Mouse (Mus musculus): ENCODE results near the gene Zeb2.

Gene Zeb2

DNA sequence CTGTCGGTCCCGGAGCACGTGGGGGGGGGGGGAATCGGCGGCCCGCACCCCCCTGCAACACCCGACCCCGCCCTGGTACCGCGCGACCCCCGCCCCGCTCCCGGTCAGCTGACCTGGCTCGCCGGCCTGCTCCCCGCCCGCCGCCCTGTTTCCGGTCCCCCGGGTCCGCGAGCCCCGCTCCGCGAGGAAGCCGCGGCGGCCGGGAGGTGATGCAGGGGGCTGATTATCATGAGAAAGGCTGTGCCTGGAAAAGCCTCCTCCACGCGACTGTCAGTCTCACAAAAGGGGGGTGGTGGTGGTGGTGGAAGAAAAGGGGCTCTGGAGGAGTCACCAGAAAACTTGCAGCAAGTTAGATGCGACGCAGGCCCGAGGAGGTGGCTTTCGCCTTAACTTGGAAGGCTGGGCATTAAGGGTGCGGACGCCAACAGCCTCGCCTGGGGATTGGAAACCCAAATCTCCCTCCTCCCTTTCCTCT is at the start of gene Zeb2:
Zeb2 (minus strand) TSS at position 309 of the 475 bp plus-strand sequence.
- DNase-seq (ENCODE audit: low spot score): no peak

DNA sequence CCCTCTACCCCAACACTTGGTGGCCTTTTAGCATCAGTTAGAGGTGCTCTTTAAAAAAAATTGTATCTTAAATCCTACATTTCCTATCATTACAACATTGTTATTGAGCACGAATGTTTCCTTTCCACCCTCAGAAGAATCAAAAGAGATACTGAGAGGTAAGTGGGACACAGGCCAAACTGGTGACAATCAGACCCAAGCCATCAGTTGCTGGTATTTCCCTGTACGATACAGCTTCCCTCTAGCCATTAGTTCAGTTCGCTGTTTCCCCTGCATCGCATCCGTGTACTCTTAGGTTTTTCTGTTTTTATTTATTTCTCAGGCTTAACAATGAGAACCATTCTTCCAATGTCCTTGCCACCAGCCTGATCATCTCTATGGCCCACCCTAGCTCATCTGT is 41.6 kb upstream of the Zeb2 start:
- no peak for DNase-seq (ENCODE audit: low spot score)

DNA sequence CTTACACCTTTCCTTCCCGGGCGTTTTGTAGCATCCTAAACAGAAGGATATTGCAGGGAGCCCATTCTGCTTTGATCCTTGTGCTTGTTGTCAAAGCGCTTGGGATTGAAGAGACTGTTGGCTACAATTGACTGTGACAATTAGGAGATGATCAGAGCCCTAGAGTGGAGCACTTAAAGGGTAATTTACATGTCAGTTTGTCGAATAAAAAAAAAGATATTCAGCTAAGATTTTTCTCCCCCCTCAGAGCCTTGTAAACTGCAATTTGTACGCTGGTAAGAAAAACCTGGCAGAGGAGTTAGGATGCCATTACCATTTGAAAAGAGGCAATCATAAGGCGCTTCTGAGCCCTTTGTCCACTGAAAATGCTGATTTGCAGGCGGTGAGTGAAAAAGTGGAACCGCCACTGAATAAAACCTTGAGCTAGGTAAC is 41.2 kb upstream of the Zeb2 start:
- no peak for DNase-seq (ENCODE audit: low spot score)

DNA sequence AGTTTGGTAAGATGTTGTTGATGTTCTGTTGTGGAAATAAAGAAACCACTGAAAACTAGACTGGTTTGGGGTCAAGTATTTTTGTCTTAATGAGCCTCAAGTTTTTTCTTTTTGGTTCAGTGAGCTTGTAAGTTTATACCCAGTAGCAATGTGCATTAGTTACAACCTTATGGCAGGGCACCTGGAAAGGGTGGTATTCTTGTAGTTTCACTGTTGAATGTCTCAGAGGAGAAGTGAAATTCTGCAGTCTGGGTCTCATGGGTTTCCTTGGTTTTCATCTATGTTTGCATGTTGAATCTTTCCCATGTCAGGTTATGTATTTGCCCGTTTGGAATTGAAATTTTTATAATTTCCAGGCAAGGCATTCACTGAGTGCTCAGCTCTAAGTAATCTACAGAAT is 36.1 kb upstream of the Zeb2 start:
- no peak for DNase-seq (ENCODE audit: low spot score)

DNA sequence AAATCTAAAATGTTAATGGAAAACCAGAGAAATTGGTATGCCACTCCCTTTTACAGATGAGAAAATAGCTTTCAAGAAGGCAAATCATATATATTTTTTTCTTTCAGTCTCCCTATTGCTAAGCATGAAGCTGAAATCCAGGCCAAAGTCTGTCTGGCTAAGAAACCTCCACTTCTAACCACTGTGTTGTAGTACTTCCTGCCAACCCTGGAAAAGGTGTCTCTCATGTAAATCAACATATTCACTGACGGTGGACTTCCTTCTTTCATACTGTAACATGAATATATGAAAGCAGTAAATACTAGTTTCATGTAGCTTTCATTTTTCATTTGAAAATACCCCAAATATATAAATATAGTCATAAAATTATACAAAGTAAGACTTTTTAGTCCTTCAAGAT is 26.0 kb upstream of the Zeb2 start:
- DNase-seq (ENCODE audit: low spot score): no peak

DNA sequence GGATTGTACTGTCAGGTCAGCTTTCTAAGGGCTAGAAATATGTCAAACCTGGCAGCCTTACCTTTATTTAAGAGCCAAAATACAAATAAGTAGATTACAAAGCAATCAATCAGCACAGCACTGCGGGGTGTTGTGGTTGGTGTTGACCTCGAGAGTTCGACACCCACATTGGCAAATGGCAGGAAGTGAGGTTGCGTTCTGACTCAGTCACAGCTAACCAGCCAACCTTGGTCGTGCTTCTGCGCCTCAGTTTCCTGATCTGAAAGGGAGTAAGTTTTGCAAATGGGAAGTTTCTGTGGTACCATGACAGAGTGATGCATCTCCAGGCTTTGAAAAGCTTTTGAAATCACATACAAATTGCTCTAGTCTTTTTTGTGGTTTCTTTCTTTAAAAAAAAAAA is 21.7 kb upstream of the Zeb2 start:
- no peak for DNase-seq (ENCODE audit: low spot score)

DNA sequence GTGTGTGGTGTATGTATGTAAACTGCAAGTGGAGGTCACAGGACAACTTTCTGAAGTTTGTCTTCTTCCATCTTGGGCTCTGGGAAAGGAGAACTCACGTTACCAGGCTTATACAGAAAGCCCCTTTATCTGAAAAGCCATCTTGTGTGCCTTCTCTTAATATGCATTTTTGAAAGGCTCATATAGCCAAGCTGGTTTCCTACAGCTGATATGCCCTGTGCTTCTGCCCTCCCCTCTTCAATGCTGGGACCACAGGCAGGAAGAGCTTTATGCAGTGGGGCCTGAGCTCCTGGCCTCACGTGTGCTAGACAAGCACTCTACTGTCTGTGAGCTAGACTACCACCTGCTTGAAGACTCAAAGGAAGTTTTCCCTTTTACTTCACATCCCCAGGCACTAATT is 19.6 kb upstream of the Zeb2 start:
- no peak for DNase-seq (ENCODE audit: low spot score)

DNA sequence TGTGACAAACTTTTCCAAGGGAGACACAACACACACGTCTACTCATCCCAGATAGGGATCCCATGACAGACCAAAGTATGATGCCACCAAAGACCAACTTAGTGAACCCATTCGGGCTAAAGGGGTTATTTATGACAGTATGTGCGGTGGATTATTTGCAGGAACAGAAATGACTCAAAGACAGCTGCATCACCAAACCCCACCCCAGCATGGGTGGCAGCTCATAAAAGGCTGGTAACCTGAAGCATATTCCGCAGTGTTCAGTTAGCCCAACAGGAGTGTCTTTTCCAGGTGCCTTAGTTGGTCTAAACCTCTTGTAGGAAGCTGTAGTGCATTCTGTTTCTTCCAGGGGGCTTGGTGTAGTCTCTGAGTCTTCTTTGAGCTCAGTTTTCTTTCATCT is 16.0 kb upstream of the Zeb2 start:
- DNase-seq (ENCODE audit: low spot score): no peak

DNA sequence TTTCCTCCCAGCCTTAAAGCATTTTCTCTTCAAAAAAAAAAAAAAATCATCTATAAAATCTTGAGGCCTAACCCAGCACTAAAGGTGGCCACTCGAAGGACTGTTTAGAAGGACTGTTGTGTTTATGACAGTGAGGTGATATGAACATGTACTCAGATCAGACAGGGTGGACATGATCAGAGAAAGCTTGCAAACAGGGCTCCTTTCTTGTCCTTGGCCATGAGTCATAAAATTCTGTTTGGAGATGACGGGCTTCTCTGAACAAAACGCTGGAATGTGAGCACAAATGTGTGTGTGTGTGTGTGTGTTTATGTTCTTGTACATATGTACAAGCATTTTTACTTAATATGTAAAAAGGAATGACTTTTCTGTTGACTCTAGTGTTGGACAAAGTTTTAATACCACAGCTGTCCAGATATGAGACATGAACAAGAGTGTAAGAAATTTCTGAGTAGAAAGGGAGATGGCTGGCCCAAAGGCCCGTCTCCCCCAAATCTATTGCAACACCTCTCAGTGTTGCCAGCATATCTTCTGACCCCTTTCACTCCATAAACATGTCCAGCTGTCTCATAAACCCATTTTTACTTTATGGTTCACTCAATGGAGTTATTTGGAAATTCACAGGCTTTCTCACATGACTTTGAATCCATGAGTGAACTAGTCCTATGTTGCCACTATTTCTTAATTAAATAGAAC is 13.4 kb upstream of the Zeb2 start:
- DNase-seq (ENCODE audit: low spot score): no peak

DNA sequence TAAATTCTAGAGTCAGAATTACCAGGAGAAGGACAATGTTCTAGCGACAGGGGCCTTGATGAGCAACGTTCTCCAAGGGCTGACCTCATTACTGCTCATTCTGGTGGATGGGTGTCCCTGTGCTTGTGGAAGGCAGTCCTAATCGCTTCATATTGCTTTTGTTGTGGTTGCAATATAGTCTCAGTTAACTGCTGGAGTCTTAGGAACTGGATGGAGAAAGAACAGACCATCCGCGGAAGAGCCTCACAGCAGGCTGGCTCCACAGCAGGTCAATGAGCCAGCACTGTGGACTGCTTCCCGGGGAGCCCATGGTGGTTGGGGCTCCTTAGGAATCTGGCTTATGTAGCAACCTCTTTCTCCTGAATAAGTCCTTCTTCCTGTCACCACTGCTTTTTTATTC is 12.4 kb upstream of the Zeb2 start:
- DNase-seq (ENCODE audit: low spot score): no peak

DNA sequence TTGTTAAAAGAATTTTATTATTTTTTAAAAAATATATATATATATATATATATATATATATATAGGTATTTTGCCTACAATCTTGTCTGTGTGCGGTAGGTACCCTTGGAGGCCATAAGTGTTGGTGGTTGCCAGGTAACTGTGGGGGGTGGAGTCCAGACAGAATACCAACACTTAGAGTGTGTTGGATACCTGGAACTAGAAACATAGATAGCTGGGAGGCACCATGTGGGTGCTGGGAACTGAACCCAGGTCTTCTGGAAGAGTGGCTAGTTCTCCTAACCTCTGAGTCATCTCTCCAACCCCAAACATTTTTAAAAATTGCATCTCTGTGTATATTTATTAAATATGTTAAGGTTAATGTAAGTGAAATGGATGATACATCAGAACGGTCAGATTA is 11.5 kb upstream of the Zeb2 start:
- no peak for DNase-seq (ENCODE audit: low spot score)

DNA sequence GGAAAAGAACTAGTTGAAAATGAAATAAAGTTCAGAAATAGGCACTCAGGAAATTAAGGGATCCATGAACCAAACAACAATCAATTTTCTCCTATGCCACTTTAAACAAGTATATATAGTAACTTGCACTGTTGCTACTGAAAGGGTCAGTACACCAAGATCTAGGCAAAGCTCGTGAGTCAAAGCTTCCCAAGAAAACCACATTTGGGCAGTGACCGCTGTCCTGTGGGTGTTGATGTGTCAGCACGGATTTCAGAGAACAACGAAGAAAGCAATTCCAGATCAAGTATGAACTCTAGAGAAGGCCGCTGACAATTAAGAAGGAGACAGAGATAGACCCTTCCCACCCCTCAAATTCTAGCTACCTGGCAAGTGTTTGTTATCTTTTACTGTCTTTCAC is 9.2 kb upstream of the Zeb2 start:
- no peak for DNase-seq (ENCODE audit: low spot score)

DNA sequence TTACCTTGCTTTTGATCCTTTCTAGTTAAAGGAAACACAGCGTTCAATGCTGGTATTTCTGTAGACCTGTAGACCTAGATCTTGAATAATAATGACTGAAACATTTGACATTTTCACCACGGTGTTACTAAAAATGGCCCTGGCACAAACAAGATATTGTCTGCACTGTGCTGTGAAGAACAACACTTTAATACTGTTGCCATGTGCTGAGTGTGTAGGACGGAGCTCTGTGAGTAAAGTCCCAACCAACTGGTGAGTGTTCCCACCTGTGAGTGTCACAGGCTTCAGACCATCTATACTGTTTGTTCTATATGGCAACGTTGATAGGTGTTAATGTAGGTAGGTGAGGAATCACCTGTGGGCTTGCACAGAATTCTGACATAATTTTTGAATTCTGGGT is 8.0 kb upstream of the Zeb2 start:
- no peak for DNase-seq (ENCODE audit: low spot score)

DNA sequence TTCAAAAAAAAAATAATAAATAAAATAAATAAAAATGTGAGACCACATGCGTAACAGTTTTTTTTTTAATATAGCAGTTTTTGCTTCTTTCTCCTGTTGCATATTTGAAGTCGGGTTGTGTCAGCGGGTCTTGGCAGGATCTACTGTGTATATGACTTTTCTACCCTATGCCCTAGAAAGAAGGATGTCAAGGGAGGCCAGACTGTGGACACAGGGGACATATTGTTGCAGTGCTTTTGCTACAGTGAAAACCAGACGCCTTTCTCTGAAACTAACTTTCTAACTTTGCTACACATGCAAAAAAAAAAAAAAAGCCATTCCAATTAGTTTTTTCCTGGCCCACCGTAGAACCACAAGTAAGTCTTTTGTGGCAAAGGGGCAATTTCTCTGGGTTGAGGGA is 6.3 kb upstream of the Zeb2 start:
- DNase-seq (ENCODE audit: low spot score): no peak

DNA sequence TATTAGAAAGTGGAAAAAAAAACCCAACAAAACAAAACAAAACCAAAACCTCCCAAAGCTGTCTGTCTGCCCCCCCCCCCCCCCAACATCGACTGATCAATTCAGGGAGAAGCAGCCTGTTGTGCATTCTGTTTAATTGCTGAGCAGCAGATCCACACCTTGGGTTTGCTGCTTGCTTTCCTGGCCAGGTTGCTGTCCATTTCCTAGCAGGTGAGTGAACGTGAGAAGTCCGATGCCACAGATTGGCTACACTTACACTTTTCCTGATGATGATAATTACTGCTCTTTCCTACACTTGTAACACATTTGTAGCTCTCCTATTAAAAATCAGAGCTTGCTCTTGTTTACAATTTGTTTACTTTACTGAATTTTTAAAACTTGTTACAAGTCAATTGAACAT is 926 bp upstream of the Zeb2 start:
- no peak for DNase-seq (ENCODE audit: low spot score)

DNA sequence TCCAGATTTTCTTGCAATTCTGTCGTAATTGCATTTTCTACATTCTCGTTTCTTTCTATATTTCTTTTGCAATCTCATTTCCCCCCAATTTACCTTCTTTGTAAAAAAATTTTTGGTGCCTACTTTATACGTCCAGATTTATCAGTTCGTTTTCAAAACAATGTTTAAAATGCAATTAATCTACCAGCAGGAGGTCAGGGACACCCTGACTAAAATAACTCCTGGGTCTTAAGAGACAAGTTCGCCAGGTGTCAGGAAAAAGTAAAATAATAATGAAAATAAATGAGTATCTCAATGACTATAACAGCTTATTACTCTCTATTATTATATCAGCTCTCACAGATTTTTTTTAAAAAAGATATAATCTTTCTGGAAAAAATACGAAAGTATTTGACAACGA is 397 bp upstream of the Zeb2 start:
- DNase-seq (ENCODE audit: low spot score): no peak

DNA sequence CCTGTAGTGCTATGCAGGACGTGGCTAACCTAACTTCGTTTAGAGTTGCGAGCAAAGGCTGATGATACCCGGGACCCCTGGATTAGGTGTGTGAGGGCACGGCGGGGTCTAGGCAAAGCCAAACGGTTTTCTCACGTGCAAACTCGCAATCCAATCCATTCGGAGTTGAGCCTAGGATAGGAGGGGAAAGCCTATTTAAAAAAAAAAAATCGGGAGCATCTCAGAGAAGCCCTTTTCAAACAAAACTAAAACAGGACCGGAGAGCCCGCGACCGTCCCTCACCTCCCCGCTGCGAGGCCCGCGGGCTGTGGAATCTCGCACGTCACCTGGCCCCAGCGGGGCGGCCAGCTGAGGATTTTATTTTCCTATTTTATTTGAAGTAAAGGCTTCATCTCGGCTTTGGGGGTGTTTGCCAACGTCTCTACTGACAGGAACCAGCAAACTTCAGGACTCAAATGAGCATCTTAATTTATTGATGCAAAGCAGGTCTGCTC is 617 bp downstream of the Zeb2 start:
- no peak for DNase-seq (ENCODE audit: low spot score)

DNA sequence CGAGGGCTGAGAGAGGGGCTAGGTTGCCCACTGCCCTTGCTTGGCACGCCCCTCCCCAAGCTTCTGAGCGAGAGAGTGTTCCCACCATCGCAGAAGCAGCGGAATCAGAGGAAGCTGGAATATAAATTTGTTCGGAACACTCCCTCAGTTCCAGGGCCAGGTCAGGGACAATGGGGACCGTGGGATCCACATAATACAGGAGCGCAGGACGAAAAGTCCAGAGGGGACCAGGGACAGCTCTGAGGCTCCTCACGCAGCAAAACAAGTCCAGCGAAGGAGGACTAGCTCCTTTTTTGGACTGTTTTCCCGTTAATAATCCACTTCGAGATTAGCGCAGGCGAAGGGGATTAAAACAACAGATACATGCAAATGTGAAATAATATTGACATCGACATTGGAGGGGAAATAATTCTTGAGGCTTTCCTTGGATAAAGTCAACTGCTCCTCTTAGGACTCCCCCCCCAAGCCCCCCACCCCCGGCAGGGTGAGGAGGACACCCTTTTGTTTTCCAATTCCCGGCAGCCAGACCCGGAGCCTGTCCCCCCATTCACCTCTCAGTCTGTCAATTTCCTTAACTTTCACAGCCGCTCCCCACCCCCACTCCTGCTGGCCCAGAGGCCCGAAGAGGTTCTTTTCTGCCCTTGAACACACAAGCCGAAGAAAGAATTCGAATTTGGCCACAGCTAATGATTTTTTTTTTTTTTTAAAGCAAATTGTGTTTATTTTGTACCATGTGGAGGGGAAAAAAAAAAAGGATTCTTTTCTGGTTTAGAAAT is 1.3 kb downstream of the Zeb2 start:
- no peak for DNase-seq (ENCODE audit: low spot score)

DNA sequence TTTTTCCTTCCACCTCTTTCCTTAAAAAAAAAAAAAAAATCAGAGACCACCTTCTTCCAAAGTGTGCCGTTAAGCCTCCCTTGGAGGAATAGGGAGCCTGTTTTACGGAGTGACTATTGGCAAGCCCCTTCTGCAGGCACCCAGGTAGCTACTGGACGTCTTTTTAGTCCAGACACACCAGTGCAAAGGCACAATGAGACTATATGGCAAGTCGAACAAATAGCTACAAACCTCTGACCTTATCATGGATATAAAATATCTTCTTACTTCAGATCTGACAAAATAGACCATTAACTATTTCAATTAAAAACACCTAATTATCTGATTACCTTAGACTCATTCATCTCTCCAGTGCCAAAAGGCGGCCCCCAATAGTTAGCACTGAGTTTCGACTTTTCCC is 2.0 kb downstream of the Zeb2 start:
- DNase-seq (ENCODE audit: low spot score): no peak

DNA sequence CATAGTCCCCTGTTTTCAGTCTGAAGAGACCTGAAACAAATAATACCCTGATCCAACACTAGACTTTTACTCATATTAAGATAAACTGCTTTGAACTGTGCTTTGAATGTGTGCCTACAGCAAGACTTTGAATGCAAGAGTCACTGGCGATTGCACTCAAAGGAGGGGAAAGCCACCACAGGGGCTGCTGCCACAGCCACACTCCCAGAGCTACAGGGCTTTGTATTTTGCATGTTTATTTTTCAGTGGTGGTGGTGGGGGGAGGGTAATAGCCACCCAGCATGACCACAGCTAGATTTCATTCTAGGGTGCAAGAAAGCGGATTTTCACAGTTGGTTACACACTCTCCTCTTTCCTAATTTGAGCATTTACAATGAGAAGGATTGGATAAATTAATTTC is 2.6 kb downstream of the Zeb2 start:
- no peak for DNase-seq (ENCODE audit: low spot score)

DNA sequence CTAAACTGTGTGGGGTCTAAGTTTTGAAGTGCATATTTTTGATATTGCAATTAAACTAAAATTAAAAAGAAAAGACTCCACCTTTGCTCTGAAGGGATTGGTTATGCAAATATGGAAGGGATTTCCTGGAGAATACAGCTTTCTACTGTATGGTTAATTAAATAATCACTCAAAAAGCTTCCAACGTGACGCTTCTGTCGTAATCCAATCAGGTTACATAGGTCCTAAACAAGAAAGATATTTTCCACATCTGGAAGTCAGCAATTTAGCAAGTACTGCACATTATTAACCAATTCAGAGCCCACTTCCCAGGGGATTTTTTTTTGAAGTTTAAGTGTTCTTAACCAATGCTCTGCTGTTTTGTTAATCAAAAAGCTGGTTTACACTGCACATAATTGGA is 3.3 kb downstream of the Zeb2 start:
- DNase-seq (ENCODE audit: low spot score): no peak

DNA sequence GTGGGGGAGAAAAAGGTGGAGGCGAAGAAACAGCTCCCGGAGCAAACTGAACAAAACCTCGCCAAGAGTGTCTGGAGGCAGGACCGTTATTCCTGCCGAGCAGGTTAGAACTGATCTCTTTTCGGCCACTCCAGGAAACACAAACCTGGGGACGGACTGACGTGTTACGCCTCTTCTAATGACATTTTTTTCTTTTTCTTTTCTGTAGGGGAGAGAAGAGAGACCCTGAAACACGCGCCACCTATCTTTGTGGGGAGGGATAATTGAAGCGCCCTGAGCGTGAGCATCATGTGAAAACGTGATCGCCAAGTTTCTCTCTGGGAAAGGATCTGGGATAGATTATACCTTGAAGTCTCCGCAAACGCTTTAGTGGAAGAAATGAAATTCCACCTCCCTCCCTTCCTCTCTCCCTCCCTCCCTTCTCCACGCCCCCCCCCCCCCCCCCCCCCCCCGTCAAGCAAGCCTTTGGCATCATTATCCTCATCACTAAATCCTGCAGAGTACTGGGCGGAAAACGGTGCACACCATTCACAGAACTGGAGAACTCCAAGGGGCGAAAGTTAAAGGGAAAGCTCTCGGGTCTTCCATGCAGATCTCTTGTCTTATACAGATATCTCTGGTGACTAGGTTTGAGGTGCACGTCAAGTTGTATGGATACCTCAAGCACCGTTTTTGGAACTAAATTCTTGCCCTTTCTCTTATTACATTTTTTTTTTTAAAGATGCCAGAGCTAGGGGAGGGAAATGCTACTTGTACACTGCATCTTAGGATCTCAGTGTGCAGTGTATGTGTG is 4.1 kb downstream of the Zeb2 start:
- no peak for DNase-seq (ENCODE audit: low spot score)

All from spleen, adult 12 weeks (tissue).